Mouse (Mus musculus) embryonic facial prominence, embryonic 10.5 days (tissue): Measurements from ENCODE around the gene Cuta. TPM values are rescaled to one million over a fixed set of nuclear protein-coding genes. Genes with fewer than 3 reads are reported as not detected.
A peak's percentile ranks its signal among the peaks of the same experiment; 100 is the strongest.
"Not testable (repeated sequence)": the region's sequence is repeated elsewhere in the genome, so short reads cannot be mapped to it uniquely, and the experiment has no call there.

Experiments
- DNase-seq: peaks from one replicate; pipeline ENCODE4 v3.0.0-alpha.2; 2017; ENCODE audit warnings: low spot score
- H3K27ac ChIP-seq: fragments of 300-500 bp; sonication (generic); replicated peaks from 2 replicates; pipeline ENCODE4 v1.5.1; 2016; ENCODE audit warnings: mild to moderate bottlenecking
- H3K27me3 ChIP-seq: fragments of 300-500 bp; sonication (generic); replicated peaks from 2 replicates; pipeline ENCODE4 v1.6.1; 2016; ENCODE audit warnings: low read depth, mild to moderate bottlenecking; ENCODE audit not compliant: poor library complexity, severe bottlenecking
- H3K36me3 ChIP-seq: fragments of 300-500 bp; sonication (generic); replicated peaks from 2 replicates; pipeline ENCODE4 v1.6.1; 2016; ENCODE audit warnings: mild to moderate bottlenecking, moderate library complexity
- H3K4me1 ChIP-seq: fragments of 300-500 bp; sonication (generic); 2 replicates; pipeline ENCODE4 v1.6.1; 2016
- H3K4me3 ChIP-seq: fragments of 300-500 bp; sonication (generic); 2 replicates; pipeline ENCODE4 v1.5.1; 2016; ENCODE audit warnings: mild to moderate bottlenecking, moderate library complexity
- H3K9me3 ChIP-seq: fragments of 300-500 bp; sonication (generic); 2 replicates; pipeline ENCODE4 v1.6.1; 2016; ENCODE audit warnings: mild to moderate bottlenecking
- WGBS: fragments of 180-500 bp; shearing (Covaris S2); methylation state at CpG from one replicate; pipeline ENCODE4 v1.1.7; 2016; 5-methylcytosine and 5-hydroxymethylcytosine counted together
- polyA plus RNA-seq: library from polyadenylated mRNA; unstranded; fragments of >200 nt; fragmentation: Nextera tagmentation; extraction: Ambion mirVana; gene quantifications from 2 replicates; pipeline ENCODE4 v1.2.1, GENCODE M21; 2016

The Cuta gene
- polyA plus RNA-seq, 1 experiment from 2014 or later, result 182 TPM

DNA sequence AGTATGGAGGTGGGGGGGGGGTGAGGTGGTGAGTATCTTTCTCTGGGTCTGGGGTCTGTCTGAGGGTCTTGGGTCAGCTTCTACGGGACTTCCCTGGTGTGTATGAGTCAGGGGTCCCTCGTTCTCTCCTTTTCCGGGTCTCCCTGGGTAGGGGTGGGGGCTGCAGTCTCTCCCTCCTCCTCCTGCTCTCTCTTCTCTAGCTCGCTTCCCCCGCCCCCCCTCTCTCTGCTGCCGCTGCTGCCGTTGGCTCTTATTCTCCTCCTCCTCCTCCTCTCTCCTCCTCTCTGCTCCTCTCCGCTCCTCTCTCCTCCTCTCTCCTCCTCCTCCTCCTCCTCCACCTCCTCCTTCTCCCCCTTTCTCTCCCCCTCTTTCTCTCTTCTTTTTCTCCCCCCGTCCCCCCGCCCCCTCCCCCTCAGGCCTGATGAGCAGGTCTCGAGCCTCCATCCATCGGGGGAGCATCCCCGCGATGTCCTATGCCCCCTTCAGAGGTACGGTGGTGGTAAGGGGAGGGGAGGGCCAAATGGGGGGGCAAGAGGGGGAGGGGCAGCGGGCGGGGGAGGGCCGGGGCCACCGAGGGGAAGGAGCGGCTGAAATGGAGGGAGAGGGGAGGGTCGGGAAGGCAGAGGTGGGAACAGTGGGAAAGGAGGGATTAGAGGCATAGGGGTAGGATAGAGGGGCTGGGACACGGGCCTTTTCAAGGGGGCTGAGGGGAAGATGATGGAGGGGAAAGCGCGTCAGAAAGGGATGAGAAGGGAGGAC is 1.8 kb upstream of the Cuta start, which contains the start of gene Syngap1:
Syngap1 (plus strand) TSS at position 223 of the 759 bp plus-strand sequence.
- Histone ChIP-seq H3K27ac (peak within 1 kb of the TSS; percentile 96), H3K27me3 (peaks cover 17% of the 10 kb centered on the region; the same call in 1 of the 2 replicates), H3K36me3 (peaks cover 21% of the 10 kb centered on the region), H3K4me1 (peaks cover 77% of the 10 kb centered on the region), H3K9me3 (no peaks in the 10 kb centered on the region), H3K4me3 (peak within 1 kb of the TSS; percentile 77)
- DNase-seq, result peak; percentile 75
- WGBS, result 1% methylated on average over 22 of the region's 24 CpGs

DNA sequence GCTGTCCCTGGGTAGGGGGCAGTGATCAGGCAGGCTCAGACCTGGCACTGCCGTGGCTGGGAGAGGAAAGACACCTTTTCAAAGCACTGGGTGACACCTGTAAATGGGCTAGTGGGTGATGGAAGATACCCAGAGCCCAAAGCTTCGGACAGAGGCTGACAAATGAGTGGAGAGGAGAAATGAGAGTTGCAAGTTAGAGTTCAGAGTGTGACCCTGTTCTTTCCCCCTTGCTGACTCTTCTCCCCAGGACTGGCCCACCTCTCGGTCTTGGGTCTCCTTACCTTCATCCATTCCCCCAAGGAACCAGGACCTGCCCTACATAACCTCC is 568 bp upstream of the Cuta start:
- Histone ChIP-seq H3K27ac (peak overlapping the region; percentile 92), H3K4me3 (peak overlapping the region; percentile 77), H3K36me3 (peaks cover 34% of the 10 kb centered on the region), H3K9me3 (no peaks in the 10 kb centered on the region), H3K4me1 (peaks cover 66% of the 10 kb centered on the region), H3K27me3 (0 out of 2 replicates have a peak, but pooled peaks cover 6% of the 10 kb centered on the region)
- 2% methylated on average over 3 of the region's 3 CpGs for WGBS
- DNase-seq, result no peak

DNA sequence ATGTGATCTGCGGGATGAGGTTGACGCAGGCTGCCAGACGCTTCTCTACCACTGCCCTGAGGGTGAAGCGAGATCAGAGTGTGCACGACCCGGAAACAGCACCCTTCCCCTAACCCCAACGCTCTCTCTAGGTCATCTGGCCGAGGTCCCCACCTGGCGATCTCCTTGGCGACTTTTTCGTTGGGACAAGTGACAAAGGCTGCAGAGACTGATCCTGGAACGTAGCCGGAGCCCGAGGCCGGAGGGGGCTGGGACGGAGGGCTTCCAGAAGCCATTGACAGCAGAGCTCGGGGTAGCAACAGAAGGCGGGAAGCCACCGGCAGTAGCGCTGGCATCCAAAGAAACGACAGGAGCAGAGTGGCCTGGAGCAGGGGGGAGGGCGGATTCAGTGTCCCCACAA is 638 bp downstream of the Cuta start:
- DNase-seq, result no peak
- Histone ChIP-seq H3K36me3 (peaks cover 38% of the 10 kb centered on the region), H3K4me3 (peak overlapping the region; percentile 77), H3K27ac (peak overlapping the region; percentile 92), H3K4me1 (peaks cover 68% of the 10 kb centered on the region), H3K27me3 (no peaks in the 10 kb centered on the region), H3K9me3 (no peaks in the 10 kb centered on the region)
- WGBS, result 0% methylated on average over 22 of the region's 22 CpGs

DNA sequence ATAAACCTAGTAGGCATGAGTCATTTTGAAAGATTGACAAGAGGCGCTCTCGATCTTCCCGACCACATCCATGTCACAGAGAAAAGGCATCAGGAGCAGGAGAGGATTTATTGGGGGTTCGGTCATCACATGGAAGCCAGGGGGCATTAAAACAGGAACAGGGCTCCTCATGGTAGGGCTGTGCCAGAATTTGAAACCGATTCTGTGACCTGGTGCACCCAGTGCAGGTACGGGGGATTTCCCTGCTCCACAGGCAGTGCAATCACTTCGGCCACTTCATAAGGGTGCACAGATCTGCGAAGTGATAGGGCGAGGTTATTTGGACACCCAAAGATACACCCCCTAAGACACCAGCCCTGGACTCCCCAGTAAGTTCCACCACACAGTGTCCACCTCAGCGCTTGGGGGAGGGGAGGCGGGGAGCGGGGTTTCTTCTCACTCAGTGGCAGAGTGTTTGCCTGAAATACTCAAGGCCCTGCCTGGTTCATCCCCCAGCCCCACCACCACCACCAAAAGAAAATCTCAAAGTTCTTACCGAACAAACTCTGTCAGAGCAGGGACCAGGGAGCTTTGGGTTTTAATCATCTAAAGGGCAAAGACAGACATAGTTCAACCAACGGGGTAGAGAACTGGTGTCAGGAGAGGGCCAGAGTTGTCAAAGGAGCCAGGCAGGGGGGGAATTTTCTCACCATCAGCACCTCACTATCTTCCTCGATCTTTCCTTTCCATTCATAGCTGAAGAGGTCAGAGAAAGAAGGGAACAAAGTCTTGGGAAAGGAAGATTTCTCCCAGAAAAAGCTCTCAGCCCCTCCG is 1.3 kb downstream of the Cuta start:
- DNase-seq, result no peak
- WGBS, result 63% methylated on average over 16 of the region's 16 CpGs
- H3K36me3 ChIP-seq, result peaks cover 38% of the 10 kb centered on the region
- H3K4me3 ChIP-seq, result peak overlapping the region; percentile 77
- peak overlapping the region; percentile 92 for H3K27ac ChIP-seq
- no peaks in the 10 kb centered on the region for H3K27me3 ChIP-seq
- H3K9me3 ChIP-seq, result no peaks in the 10 kb centered on the region
- peaks cover 74% of the 10 kb centered on the region for H3K4me1 ChIP-seq

DNA sequence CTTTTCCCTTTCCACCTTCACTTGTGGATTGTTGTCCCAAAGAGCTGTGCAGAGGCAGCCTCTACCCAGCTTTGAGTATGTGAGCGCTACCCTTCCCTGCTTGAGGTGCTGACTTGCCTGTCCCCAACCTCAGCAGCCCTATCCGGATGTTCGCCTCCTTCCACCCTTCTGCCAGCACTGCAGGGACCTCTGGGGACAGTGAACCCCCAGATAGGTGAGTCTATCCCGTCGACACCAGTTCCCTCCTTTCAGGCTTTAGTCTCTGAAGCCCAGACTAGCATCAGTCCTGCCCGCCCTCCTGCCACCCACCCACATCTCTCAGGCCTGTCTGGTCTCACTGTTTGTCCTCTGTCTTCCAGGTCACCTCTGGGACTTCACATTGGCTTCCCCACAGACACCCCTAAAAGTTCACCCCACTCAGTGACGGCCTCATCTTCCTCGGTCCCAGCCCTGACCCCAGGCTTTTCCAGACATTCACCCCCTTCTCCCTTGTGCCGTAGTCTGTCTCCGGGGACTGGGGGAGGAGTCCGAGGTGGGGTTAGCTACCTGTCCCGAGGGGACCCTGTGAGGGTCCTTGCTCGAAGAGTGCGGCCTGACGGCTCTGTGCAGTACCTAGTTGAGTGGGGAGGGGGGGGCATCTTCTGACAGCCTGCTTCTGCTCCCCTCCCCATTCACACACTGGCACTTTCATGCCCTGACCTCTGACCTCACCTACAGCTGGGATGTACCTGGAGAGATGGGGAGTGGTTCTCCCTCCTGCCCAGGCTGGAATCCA is 2.3 kb downstream of the Cuta start:
- no peaks in the 10 kb centered on the region for H3K27me3 ChIP-seq
- H3K4me1 ChIP-seq, result peaks cover 71% of the 10 kb centered on the region
- H3K9me3 ChIP-seq, result no peaks in the 10 kb centered on the region
- no peak overlapping the region; the same call in 1 of the 2 replicates for H3K27ac ChIP-seq
- 88% methylated on average over 15 of the region's 15 CpGs for WGBS
- DNase-seq, result no peak
- H3K4me3 ChIP-seq, result peak overlapping the region; percentile 77
- peaks cover 38% of the 10 kb centered on the region for H3K36me3 ChIP-seq

DNA sequence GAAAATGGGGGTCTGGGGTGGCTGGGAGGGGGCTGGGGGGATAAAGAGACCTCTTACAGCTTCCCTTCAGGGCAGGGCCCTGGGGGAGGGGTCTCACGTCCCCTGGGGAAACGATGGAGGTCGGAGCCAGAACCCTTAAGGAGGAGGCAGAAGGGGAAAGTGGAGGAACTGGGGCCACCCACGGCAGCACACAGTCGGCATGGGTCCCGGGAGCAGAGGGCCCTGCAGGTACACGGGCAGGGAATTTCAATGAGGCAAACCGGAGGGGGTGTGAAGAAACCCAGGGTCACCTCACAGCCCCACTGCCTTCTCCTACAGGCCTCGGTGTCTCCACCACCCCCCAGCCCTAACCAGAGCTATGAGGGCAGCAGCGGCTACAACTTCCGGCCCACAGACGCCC is 2.9 kb downstream of the Cuta start:
- Histone ChIP-seq H3K27ac (no peak overlapping the region), H3K27me3 (no peaks in the 10 kb centered on the region), H3K4me1 (peaks cover 65% of the 10 kb centered on the region), H3K9me3 (no peaks in the 10 kb centered on the region), H3K4me3 (peak overlapping the region; percentile 77; the same call in 1 of the 2 replicates), H3K36me3 (peaks cover 43% of the 10 kb centered on the region)
- DNase-seq, result no peak
- 82% methylated on average over 12 of the region's 12 CpGs for WGBS

DNA sequence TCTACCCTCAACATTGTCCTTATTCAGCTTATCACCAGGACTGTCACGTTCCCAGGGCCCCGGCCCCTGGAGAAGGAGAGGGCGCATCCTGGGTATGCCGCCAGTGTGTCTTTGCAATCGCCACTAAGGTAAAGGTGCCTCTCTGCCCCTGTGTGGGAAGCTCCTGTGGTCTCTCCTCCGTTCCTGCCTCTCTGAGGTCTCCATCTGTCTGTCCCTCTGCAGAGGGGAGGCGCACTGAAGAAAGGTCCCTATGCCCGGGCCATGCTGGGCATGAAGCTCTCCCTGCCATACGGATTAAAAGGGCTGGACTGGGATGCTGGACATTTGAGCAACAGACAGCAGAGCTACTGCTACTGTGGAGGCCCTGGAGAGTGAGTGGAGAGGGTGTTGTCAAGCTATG is 4.3 kb downstream of the Cuta start:
- Histone ChIP-seq H3K4me1 (peaks cover 50% of the 10 kb centered on the region), H3K27ac (no peak overlapping the region), H3K27me3 (no peaks in the 10 kb centered on the region), H3K36me3 (peaks cover 57% of the 10 kb centered on the region), H3K9me3 (no peaks in the 10 kb centered on the region), H3K4me3 (no peak overlapping the region)
- 88% methylated on average over 9 of the region's 9 CpGs for WGBS
- no peak for DNase-seq

DNA sequence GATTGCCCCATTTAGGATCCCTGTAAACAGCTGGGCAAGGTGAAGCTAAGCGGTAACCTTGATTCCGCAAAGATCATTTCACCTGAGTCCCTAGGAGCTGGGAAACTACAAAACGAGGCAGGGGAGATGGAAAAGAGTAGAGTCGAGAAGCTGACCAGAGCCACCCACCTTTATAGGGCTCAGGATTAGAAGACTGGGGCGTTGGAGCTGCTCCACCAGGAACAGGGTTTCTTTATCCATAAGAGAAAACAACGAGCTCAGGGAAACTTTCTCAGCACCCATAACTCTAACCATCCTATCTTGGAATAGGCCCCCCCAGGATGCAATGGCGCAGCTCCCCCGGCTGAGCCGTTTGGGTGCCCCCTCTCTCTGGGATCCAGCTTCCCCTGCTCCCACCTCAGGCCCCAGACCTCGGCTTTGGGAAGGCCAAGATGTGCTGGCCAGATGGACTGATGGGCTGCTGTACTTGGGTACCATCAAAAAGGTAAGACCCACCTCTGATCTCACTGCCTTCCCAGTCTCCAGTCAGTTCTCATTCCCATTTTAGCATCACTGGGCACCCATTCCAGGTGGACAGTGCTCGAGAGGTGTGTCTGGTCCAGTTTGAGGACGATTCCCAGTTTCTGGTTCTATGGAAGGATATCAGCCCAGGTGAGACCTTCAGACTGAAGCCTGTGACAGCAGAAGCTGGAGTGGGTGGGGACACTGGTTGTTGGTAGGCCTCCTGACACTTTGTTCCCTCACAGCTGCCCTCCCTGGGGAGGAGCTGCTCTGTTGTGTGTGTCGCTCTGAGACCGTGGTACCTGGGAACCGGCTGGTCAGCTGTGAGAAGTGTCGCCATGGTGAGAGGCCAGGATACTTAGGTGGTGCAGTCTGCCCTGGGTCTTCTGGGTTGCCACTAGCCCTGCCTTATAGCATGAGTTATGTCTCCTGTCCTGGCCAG is 5.2 kb downstream of the Cuta start:
- Histone ChIP-seq H3K36me3 (peaks cover 66% of the 10 kb centered on the region), H3K27me3 (no peaks in the 10 kb centered on the region), H3K27ac (peak overlapping the region; percentile 89; the same call in 1 of the 2 replicates), H3K4me1 (peaks cover 45% of the 10 kb centered on the region), H3K9me3 (no peaks in the 10 kb centered on the region), H3K4me3 (peak overlapping the region; percentile 81)
- 82% methylated on average over 16 of the region's 16 CpGs for WGBS
- no peak for DNase-seq

DNA sequence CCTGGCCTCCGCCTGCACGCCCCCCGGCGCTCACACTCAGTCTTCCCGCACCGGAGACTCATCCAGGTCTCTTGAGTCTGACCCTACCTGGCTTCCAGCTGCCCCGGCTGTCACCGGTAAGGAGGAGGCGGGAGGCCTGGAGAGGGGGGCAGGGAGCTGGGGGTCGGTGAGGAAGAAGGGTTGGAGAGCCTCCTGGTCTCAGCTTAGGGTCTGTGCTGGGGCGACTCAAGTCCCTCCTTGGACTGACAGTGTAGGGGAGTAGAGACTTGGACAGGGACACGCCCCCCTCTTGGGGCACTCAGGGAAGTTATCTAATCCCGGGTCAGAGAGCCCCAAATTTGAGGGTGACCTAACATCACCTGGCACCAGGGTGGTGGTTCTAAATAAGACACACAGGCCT is 6.0 kb downstream of the Cuta start:
- peaks cover 74% of the 10 kb centered on the region for H3K36me3 ChIP-seq
- DNase-seq, result no peak

DNA sequence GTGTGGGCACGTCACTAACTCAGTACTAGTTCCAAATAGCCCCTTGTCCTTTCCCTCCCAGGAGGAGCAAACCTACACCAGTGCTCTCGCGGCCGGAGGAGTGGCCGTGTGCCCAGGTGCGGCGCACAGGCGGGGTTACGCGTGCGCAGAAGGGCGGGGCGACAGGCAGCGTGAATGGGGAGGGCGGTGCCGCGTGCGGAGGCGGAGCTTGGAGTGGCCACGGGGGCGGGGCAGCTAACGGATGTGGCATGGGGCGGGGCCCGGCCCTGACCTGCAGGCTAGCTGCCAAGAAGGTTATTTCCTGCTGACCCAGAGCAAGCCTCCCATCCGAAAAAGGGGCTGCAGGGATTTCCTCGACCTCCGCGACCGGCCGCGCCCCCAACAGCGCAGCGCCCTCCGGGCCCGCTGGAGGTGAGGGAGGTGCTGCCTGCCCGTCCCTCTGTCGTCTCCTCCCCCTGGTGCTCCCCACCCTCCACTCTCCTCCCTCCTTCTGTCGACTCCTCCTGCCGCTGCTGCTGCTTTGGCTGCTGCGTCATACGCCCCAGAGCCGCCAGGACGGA is 6.5 kb downstream of the Cuta start, which contains the start of gene Phf1:
Phf1 (plus strand) TSS at position 214 of the 560 bp plus-strand sequence.
- H3K4me3 ChIP-seq, result peak within 1 kb of the TSS; percentile 81
- under 1% methylated on average over 43 of the region's 43 CpGs for WGBS
- H3K27ac ChIP-seq, result peak within 1 kb of the TSS; percentile 89
- H3K9me3 ChIP-seq, result no peaks in the 10 kb centered on the region
- H3K36me3 ChIP-seq, result peaks cover 79% of the 10 kb centered on the region
- H3K4me1 ChIP-seq, result peaks cover 36% of the 10 kb centered on the region
- peak; percentile 97 for DNase-seq
- H3K27me3 ChIP-seq, result no peaks in the 10 kb centered on the region

More for the DNA sequence above, 6.0 kb downstream of the Cuta start:
- Histone ChIP-seq H3K27ac (peak overlapping the region; percentile 89), H3K4me1 (peaks cover 41% of the 10 kb centered on the region), H3K9me3 (no peaks in the 10 kb centered on the region), H3K27me3 (no peaks in the 10 kb centered on the region), H3K4me3 (peak overlapping the region; percentile 81)
- 7% methylated on average over 13 of the region's 13 CpGs for WGBS

DNA sequence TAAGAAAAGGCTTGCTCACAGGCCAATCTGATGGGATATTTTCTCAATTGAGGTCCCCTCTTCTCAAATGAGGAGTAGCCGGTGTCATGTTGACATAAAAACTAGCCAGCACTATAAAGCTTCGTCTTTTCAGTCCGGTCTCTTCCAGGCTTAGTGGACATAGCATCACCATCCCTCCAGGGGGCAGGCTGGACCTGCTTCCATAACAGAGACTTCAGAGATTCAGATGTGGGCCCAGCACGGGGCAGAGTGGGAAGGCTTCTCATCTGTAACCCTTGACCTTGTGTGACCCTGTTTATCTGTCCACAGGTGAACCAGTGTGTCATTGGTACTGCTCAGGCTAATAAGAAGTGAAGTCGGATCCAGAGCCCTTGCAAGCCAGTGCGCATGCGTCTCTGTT is 7.6 kb downstream of the Cuta start:
- not testable (repeated sequence) for H3K27me3 ChIP-seq, H3K9me3 ChIP-seq, H3K4me3 ChIP-seq, H3K27ac ChIP-seq
- H3K36me3 ChIP-seq, result peaks cover 80% of the 10 kb centered on the region
- WGBS, result 75% methylated on average over 7 of the region's 7 CpGs
- H3K4me1 ChIP-seq, result peaks cover 24% of the 10 kb centered on the region
- DNase-seq, result peak; percentile 52
